Mouse (Mus musculus): ENCODE measurements around the gene Hipk2.

Hipk2 gene

DNA sequence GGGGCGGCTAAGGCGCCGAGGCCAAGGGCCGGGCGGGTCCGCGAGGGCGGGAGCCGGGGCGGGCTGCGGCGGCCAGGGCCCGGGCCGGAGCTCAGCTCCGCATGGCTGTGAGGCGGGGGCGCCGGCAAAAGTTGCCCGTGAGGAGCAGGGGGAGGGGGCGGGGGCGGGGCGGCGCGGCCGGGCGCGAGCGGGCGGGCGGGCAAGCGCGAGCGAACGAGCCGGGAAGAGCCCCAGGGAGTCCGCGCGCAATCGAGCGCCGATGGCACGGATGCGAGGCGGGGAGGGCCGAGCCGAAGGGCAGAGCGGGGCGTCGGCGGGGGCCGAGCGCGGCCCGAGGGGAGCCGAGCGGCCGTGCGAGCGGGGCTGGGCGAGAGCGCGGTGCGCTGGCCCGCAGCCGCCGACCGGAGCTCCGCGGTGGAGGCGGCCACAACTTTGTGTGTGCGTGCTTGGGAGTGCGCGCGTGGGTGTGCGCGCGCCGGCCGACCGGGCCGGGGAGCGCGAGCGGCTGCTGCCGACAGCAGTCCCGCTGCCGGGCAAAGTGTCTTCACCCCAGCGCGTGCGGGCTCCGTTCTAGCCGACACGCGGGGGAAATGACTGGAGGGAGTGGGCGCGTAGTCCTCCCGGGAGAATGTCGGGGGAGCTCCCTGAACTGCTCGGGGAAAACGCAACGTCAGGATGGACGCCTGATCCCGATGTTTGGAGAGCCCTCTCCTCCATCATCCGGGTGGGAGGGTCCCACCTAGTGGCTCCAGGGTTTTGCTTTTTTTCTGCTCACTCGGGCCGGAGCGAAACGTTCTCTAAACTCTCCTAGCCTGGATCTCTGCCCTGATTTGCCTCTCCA is at the start of gene Hipk2:
TSS of gene Hipk2 (minus strand) at position 95 of the 841 bp plus-strand sequence.
- DNase-seq (ENCODE audit: low read depth, low spot score) = peak; percentile 65

DNA sequence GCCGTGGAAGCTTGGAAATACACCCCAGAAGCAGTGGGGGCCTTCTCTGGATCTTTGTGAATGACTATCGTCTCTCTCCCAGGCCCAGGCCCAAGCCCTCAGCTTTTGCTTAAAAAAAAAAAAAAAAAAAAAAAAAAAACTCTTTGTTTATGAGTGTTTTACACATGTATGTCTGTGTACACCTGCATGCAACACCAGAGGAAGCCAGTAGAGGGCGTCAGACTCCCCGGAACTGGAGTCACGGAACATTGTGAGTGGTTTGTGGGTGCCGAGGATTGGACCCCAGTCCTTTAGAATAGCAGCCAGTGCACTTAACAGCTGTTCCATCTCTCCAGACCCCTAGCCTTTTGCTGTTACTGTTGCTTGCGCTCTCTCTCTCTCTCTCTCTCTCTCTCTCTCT is 49.8 kb upstream of the Hipk2 start:
- DNase-seq (ENCODE audit: low read depth, low spot score) = no peak

DNA sequence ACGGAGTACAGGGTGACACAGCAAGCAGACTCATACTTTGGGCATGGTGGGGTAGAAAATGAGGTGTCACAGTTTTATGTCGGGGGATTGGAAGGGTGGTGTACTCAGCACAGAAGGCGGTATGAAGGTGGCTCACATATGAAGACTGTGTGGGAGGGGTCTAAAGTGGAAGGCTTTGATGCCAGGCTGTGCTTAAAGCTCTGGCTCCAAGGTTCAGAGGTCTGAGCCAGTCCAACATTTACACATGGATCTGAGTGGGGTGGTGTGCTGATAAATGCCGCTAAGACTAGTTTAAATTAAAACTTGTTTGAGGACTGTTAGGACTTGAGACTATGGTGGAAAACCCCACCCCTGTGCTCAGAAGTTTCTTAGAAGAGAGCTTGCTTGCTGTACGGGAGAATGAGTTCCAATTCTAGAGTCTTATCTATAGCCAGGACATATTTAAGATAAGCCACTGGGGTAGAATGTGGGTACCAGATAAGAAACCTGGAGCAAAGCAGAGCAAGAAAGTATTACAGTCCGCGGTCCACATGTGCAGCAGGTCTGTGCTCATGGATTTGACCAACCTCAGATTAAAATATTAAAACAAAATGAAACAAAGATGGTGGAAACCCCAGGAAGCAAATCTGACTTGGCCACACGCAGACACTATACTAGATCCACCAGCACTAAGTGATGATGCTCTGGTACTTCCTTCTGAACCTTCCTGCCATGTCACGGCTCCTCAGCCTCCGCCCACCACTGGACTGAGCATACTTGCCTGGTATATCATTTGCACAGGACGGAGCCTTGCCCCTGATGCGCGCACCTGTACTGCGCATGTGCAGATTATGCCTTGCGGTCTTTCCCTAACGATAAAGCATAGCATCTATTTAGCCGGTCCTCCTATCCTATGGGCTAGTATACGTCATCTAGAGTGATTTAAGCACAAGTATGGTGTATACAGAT is 48.2 kb upstream of the Hipk2 start:
- no peak for DNase-seq (ENCODE audit: low read depth, low spot score)

DNA sequence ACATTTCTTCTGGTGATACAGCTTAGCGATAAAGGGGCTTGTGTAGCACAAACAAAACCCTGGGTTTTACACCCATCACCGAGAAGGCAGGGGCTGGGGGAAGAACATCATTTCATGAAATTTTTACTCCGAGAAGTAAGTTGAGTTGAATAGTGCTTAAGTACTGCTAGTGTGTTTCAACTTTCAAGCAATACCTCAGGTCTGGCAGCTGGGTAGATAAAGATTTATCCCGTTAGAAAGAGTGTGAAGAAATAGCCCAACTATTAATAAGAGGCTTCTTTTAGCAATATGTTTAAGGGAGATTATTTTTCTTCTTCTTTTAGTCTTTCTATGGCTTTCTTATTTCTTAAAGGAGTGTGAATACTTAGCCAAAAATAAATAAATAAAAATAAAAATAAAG is 47.5 kb upstream of the Hipk2 start:
- no peak for DNase-seq (ENCODE audit: low read depth, low spot score)

GRCm38 (mm10) chr6:38922517-38922916 is 46.6 kb upstream of the Hipk2 start:
- DNase-seq (ENCODE audit: low read depth, low spot score) = no peak

GRCm38 (mm10) chr6:38921810-38922116 is 45.8 kb upstream of the Hipk2 start:
- no peak for DNase-seq (ENCODE audit: low read depth, low spot score)

DNA sequence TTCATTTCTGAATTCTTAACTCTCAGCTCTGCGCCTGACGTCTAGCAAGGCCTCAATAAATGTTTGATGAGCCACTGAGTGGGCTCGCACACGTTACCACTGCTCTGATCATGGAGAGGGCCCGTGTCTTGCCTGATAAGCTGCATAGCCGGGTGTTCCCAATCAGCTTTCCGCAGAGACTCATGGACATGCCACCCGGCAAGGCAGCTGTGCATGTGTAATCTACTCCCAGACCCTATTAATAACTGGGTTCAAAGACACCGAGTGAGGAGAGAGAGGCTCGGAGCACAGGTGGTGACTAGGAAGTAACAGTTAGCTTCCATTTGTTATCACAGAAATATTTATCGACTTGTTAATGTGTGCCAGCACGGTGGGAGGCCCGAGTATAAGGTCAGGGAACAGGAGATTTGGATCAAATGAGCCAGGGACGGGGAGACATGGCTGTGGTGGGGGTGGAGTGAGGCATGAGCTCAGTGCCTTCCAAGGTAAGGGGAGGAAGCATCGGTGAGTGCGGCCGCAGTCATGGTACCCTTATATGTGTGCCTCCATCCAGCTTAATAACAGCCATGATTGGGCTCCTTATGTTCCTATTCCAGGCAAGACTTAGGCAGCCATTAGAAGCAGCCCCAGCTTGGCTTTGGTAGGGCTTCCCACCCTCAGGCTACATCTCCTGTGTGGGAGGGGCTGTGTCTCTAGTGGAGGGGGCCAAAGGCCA is 45.3 kb upstream of the Hipk2 start:
- no peak for DNase-seq (ENCODE audit: low read depth, low spot score)

- no peak for DNase-seq (ENCODE audit: low read depth, low spot score)
Measured at GRCm38 (mm10) chr6:38920141-38920540, 44.2 kb upstream of the Hipk2 start.

- no peak for DNase-seq (ENCODE audit: low read depth, low spot score)
Measured at GRCm38 (mm10) chr6:38919135-38919740, 43.3 kb upstream of the Hipk2 start.

DNA sequence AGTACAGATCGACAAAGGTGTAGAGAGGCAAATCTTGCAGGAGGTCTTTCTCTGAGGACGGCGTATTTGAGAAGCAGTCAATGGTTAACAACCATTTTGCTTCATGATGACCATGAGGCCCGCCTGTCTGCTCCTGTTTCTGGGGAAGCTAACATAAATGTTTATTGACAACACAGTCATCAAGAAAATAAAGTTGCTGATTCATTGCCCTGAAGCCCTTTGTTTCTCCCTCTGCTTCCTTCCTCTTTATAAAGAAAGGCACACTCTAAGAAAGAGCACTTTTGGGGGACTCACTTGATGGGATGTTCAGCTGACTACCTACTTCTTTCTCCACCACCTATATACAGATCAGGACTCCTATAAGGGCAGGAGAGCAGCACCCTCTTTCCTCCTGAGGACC is 42.8 kb upstream of the Hipk2 start:
- DNase-seq (ENCODE audit: low read depth, low spot score) = no peak

DNA sequence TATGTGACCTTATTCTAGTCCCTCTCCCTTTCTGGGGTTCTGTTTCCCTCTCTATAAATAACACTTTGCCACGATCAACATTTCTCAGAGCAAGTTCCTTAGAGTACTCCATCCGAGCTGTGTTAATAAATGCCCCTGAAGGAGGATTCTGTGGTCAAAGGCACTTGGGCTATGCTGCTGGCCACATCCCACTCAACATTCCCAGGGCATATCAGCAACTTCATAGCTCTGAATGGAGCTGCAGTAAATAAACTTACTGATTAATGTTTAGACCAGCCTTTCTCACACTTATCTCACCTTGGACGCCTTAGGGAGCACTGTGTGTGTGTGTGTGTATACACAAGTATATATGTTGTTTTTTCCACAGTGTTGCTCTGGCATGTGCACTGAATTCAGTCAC is 41.5 kb upstream of the Hipk2 start:
- no peak for DNase-seq (ENCODE audit: low read depth, low spot score)

DNA sequence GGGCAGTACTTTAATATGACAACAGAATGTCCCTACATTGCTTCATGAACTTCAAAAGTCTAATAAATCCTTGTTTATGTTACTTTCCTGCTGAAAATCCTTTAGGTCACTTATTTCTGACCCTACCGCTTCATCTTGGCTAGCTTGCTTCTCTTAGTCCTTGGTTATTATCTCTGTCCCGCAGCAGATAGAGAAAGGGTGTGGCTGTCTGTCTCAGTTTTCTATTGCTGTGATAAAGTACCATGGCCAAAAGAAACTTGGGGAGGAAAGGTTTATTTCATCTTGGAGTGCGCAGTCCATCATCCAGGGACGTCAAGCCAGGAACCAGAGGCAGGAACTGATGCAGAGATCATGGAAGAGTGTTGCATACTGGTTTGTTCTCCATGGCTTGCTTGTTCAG is 40.6 kb upstream of the Hipk2 start:
- no peak for DNase-seq (ENCODE audit: low read depth, low spot score)

GRCm38 (mm10) chr6:38915776-38916175 is 39.8 kb upstream of the Hipk2 start:
- no peak for DNase-seq (ENCODE audit: low read depth, low spot score)

DNA sequence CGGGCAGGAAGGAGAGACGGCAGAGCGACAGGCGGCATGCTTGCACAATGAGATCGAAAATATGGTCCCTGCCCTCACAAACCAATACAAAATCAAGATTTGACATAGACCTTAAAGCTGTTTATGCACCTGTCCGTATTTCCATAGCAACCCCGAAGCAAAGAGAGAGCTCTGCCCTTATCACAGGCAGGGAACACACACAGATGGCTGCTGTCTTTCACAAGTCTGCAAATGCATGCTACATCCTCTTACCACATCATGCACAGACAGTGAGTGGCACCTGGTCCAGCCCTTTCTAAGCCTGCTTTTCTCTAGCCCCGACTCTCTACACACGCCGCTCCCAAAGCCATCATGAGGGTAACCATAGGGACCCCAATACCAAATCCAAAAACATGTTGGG is 38.2 kb upstream of the Hipk2 start:
- DNase-seq (ENCODE audit: low read depth, low spot score) = no peak

DNA sequence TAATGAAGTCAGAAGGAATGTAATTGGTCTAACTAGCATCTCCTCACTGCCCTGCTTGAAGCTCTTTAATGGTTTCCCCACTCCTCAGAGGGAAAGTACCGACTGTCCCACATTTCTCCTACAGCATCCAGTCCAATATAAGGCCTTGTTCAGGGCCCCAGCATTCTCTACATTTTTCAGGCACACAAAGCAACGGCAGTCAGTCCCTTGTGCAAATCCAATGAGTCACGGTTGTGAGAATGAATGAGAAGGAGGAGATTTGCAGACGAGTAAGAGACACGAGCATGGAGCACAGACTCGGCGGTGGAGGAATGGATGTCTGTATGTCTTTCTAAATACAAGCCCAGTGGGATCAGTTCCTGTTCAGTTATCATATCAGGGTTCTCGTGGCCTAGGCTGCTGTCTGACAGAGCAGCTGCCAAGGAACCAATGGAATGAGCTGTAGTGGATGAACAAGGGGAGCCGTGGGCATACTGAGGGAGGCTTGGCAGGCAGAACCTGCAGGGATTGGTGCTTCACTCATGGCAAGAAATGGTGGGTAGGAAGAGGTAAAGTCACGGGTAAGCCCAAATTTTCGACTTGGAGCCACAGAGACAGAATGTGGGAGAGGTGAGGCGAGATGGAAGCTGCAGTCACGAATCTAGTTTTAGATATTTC is 37.5 kb upstream of the Hipk2 start:
- no peak for DNase-seq (ENCODE audit: low read depth, low spot score)

DNA sequence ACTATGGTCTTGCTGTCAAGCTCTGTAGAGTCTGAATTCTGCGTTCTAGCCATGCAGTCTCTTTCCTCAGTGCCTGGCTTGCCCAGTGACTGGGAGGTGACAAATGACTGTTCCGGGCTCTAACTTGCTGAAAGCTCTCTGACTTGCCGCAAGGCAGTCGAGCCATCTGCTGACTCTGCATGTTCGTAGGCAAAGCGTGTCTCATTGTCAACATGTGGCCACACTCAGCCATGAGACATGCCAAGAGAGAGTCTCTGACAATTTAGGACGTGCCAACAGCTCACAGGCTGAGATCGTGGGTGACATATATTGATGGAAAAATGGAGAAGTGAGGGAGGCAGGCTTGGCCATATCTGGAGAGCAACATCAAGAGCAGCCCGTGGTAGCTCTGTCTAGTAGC is 36.9 kb upstream of the Hipk2 start:
- no peak for DNase-seq (ENCODE audit: low read depth, low spot score)

DNA sequence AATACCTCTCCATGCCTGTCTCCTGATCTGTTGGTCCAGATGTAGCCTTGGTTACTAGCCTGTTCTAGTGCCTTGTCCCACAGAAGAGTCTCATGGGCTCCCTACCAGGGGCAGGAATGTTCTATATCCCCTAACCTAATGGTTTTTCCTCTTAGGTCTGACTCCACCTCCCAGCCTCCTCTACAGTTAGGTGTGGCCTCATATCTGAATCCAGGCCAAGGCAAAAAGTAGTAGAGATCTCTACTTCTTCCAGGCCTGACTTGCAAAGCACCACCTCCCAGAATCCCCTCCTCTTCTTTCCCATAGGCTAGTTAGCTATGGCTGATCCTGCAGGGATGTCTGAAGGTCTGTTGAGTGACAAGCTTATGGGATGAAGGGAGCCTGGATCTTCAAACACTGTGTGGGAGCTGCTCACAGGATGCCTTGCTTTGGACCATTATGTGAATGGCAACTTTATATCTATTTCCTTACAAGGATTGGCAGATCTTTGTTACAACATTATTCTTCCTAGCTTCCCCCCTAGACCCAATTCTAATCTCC is 36.2 kb upstream of the Hipk2 start:
- DNase-seq (ENCODE audit: low read depth, low spot score) = no peak

DNA sequence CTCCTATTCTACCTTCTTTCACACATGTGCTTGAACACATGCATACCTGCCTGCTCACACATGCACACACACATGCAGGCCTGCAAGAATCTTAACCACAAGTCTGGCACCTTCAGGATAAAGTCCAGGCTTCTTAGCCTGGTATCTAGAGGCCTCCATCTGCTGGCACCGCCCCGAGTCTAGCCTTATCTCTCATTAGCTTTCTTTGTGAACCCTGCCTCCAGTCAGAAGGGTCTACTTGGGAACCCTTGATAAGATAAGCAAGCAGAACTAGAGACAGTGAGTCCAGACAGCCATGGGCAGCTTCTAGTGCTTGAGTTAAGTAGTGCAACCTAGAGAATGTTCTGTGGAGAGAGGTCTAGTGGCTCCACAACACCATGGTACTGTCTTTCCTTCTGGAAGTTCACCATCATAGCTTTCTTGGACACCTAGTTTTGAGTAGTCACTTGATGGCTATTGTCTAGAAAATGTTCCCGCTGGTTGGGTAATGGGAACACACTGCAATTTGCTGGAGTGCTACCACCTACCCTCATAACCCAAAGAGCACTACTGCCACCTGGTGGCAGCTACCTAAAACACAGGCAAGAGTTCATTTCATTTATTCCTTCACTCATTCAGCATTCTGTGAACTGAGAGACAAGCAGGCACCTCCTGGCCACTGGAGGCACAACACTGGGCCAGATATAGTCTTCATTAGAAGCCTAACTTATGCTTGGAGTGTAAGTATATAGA is 35.0 kb upstream of the Hipk2 start:
- peak; percentile 33 for DNase-seq (ENCODE audit: low read depth, low spot score)

GRCm38 (mm10) chr6:38908401-38908800 is 32.4 kb upstream of the Hipk2 start:
- DNase-seq (ENCODE audit: low read depth, low spot score) = no peak

GRCm38 (mm10) chr6:38906005-38906404 is 30.0 kb upstream of the Hipk2 start:
- no peak for DNase-seq (ENCODE audit: low read depth, low spot score)
